Mouse (Mus musculus) forebrain, embryonic 14.5 days (tissue): ENCODE data around the gene Mdm2. TPM values are rescaled to one million over a fixed set of nuclear protein-coding genes. Genes with fewer than 3 reads are reported as not detected.

ENCODE experiments used
- ATAC-seq: fragments of 200-750 bp; cut with Nextera tagmentation; 2 replicates; pipeline ENCODE4 v1.8.0; 2017; ENCODE audit warnings: mild to moderate bottlenecking, moderate library complexity
- DNase-seq: peaks from one replicate; pipeline ENCODE4 v3.0.0-alpha.2; 2015; ENCODE audit warnings: low spot score
- H3K27ac ChIP-seq: fragments of 300-500 bp; sonication (generic); 2 replicates; pipeline ENCODE4 v1.5.1; 2014; ENCODE audit warnings: low read depth, mild to moderate bottlenecking, control low read depth, low read length, moderate library complexity
- H3K27me3 ChIP-seq: fragments of 300-500 bp; sonication (generic); replicated peaks from 2 replicates; pipeline ENCODE4 v1.6.1; 2014; ENCODE audit warnings: low read length, control low read depth, mixed read lengths; ENCODE audit not compliant: control insufficient read depth, insufficient read depth
- H3K36me3 ChIP-seq: fragments of 300-500 bp; sonication (generic); 2 replicates; pipeline ENCODE4 v1.6.1; 2014; ENCODE audit warnings: low read length, control low read depth; ENCODE audit not compliant: control insufficient read depth, insufficient read depth
- H3K4me1 ChIP-seq: fragments of 300-500 bp; sonication (generic); 2 replicates; pipeline ENCODE4 v1.6.1; 2014; ENCODE audit warnings: antibody characterized with exemption, low read length, control low read depth; ENCODE audit not compliant: control insufficient read depth, insufficient read depth
- H3K4me2 ChIP-seq: fragments of 300-500 bp; sonication (generic); 2 replicates; pipeline ENCODE4 v1.6.1; 2014; ENCODE audit warnings: mild to moderate bottlenecking, control low read depth, low read length
- H3K4me3 ChIP-seq: fragments of 300-500 bp; sonication (generic); 2 replicates; pipeline ENCODE4 v1.5.1; 2014; ENCODE audit warnings: low read depth, low read length, control low read depth
- H3K9ac ChIP-seq: fragments of 300-500 bp; sonication (generic); 2 replicates; pipeline ENCODE4 v1.6.1; 2014; ENCODE audit warnings: mild to moderate bottlenecking, low read length, control low read depth, moderate library complexity
- H3K9me3 ChIP-seq: fragments of 300-500 bp; sonication (generic); replicated peaks from 2 replicates; pipeline ENCODE4 v1.6.1; 2016; ENCODE audit warnings: low read length, control low read depth, mixed read lengths; ENCODE audit not compliant: control insufficient read depth
- WGBS: fragments of 180-500 bp; shearing (Covaris S2); extraction: QIAGEN DNeasy Blood & Tissue Kit; methylation state at CpG from one replicate; pipeline ENCODE4 v1.1.7; 2014; 5-methylcytosine and 5-hydroxymethylcytosine counted together
- polyA plus RNA-seq: library from polyadenylated mRNA; unstranded; fragments of >200 nt; fragmentation: Nextera tagmentation; extraction: Ambion mirVana; gene quantifications from 2 replicates; pipeline ENCODE4 v1.2.1, GENCODE M21; 2014

Gene Mdm2
- polyA plus RNA-seq, 1 experiment from 2014 or later, result 33.0 TPM

- ATAC-seq, result no peak
- DNase-seq, result no peak
- H3K9ac ChIP-seq, result no peak overlapping the region
- 91% methylated on average over 7 of the region's 7 CpGs for WGBS
- peaks cover 3% of the 10 kb centered on the region for H3K4me1 ChIP-seq
- H3K4me3 ChIP-seq, result no peak overlapping the region
- no peak overlapping the region for H3K27ac ChIP-seq
- no peak overlapping the region for H3K4me2 ChIP-seq
- no peaks in the 10 kb centered on the region for H3K27me3 ChIP-seq
- H3K36me3 ChIP-seq, result no peaks in the 10 kb centered on the region
- H3K9me3 ChIP-seq, result no peaks in the 10 kb centered on the region
These were observed 59.8 kb downstream of the Mdm2 start for GRCm38 (mm10) chr10:117650725-117651124.

GRCm38 (mm10) chr10:117650042-117650655 is 60.4 kb downstream of the Mdm2 start:
- Histone ChIP-seq H3K27ac (no peak overlapping the region), H3K9me3 (no peaks in the 10 kb centered on the region), H3K4me3 (no peak overlapping the region), H3K4me1 (peaks cover 3% of the 10 kb centered on the region), H3K27me3 (no peaks in the 10 kb centered on the region), H3K4me2 (no peak overlapping the region), H3K9ac (no peak overlapping the region), H3K36me3 (no peaks in the 10 kb centered on the region)
- ATAC-seq (no peak), DNase-seq (no peak)
- WGBS, result 91% methylated on average over 12 of the region's 12 CpGs

- ATAC-seq (no peak), DNase-seq (no peak)
- Histone ChIP-seq H3K4me3 (no peak overlapping the region), H3K4me1 (peaks cover 3% of the 10 kb centered on the region), H3K36me3 (no peaks in the 10 kb centered on the region), H3K9ac (no peak overlapping the region), H3K4me2 (no peak overlapping the region), H3K27me3 (no peaks in the 10 kb centered on the region), H3K9me3 (no peaks in the 10 kb centered on the region), H3K27ac (no peak overlapping the region)
- WGBS, result 90% methylated on average over 11 of the region's 11 CpGs
These were observed 61.1 kb downstream of the Mdm2 start for GRCm38 (mm10) chr10:117649292-117650041.

GRCm38 (mm10) chr10:117648643-117649042 is 61.9 kb downstream of the Mdm2 start:
- no peaks in the 10 kb centered on the region for H3K27me3 ChIP-seq
- ATAC-seq (no peak), DNase-seq (no peak)
- H3K4me3 ChIP-seq, result no peak overlapping the region
- WGBS, result 83% methylated on average over 3 of the region's 3 CpGs
- H3K4me1 ChIP-seq, result peaks cover 3% of the 10 kb centered on the region
- no peak overlapping the region for H3K4me2 ChIP-seq
- H3K27ac ChIP-seq, result no peak overlapping the region
- H3K36me3 ChIP-seq, result no peaks in the 10 kb centered on the region
- no peaks in the 10 kb centered on the region for H3K9me3 ChIP-seq
- no peak overlapping the region for H3K9ac ChIP-seq

- Histone ChIP-seq H3K4me3 (no peak overlapping the region), H3K4me2 (no peak overlapping the region)
These were observed 62.5 kb downstream of the Mdm2 start for GRCm38 (mm10) chr10:117647964-117648472.

GRCm38 (mm10) chr10:117647158-117647505 is 63.4 kb downstream of the Mdm2 start:
- no peaks in the 10 kb centered on the region for H3K36me3 ChIP-seq
- no peak overlapping the region for H3K4me2 ChIP-seq
- no peak overlapping the region for H3K9ac ChIP-seq
- H3K9me3 ChIP-seq, result no peaks in the 10 kb centered on the region
- no peak overlapping the region for H3K4me3 ChIP-seq
- H3K27me3 ChIP-seq, result no peaks in the 10 kb centered on the region
- H3K4me1 ChIP-seq, result peaks cover 3% of the 10 kb centered on the region
- whole genome bisulfite sequencing, result 22% methylated on average over 13 of the region's 13 CpGs
- H3K27ac ChIP-seq, result 0 out of 2 replicates have a peak overlapping the region, but pooled peaks have one; percentile 3
- ATAC-seq (peak; percentile 96), DNase-seq (peak; percentile 84)

More at GRCm38 (mm10) chr10:117647964-117648472, 62.5 kb downstream of the Mdm2 start:
- no peaks in the 10 kb centered on the region for H3K9me3 ChIP-seq
- H3K9ac ChIP-seq, result no peak overlapping the region
- H3K36me3 ChIP-seq, result no peaks in the 10 kb centered on the region
- no peak for ATAC-seq
- no peak overlapping the region for H3K27ac ChIP-seq
- no peaks in the 10 kb centered on the region for H3K27me3 ChIP-seq
- no peak for DNase-seq
- peaks cover 3% of the 10 kb centered on the region for H3K4me1 ChIP-seq
- 63% methylated on average over 2 of the region's 2 CpGs for WGBS

- H3K4me3 ChIP-seq, result no peak overlapping the region
- 85% methylated on average over 5 of the region's 5 CpGs for WGBS
- no peak for DNase-seq
- no peak for ATAC-seq
- no peaks in the 10 kb centered on the region for H3K27me3 ChIP-seq
- 0 out of 2 replicates have a peak overlapping the region, but pooled peaks have one; percentile 3 for H3K27ac ChIP-seq
- H3K9me3 ChIP-seq, result no peaks in the 10 kb centered on the region
- no peak overlapping the region for H3K4me2 ChIP-seq
- H3K4me1 ChIP-seq, result peaks cover 3% of the 10 kb centered on the region
- H3K36me3 ChIP-seq, result no peaks in the 10 kb centered on the region
- no peak overlapping the region for H3K9ac ChIP-seq
These were observed 63.9 kb downstream of the Mdm2 start for GRCm38 (mm10) chr10:117646482-117647157.

- Histone ChIP-seq H3K9me3 (no peaks in the 10 kb centered on the region), H3K9ac (no peak overlapping the region), H3K36me3 (no peaks in the 10 kb centered on the region), H3K4me2 (no peak overlapping the region), H3K4me1 (peaks cover 3% of the 10 kb centered on the region), H3K4me3 (no peak overlapping the region), H3K27ac (no peak overlapping the region), H3K27me3 (no peaks in the 10 kb centered on the region)
- WGBS, result 82% methylated on average over 7 of the region's 7 CpGs
- DNase-seq (no peak), ATAC-seq (no peak)
These were observed 65.0 kb downstream of the Mdm2 start for GRCm38 (mm10) chr10:117645487-117645964.
